Mouse (Mus musculus): ENCODE data around the gene Pxdc1. TPM values are rescaled to one million over a fixed set of nuclear protein-coding genes. Genes with fewer than 3 reads are reported as not detected.

The Pxdc1 gene
- polyA plus RNA-seq, 1 experiment: 26.2 TPM

GRCm38 (mm10) chr13:34652353-34653241, 689 bp downstream of the Pxdc1 start:
- peak; percentile 46 for DNase-seq (ENCODE audit: low read depth, low spot score)
- 1% methylated on average over 105 of the region's 105 CpGs for WGBS

GRCm38 (mm10) chr13:34652016-34652352, 1.3 kb downstream of the Pxdc1 start:
- WGBS: 2% methylated on average over 35 of the region's 35 CpGs

GRCm38 (mm10) chr13:34651474-34651991, 1.8 kb downstream of the Pxdc1 start:
- WGBS: 6% methylated on average over 24 of the region's 24 CpGs
- DNase-seq (ENCODE audit: low read depth, low spot score): no peak

More at GRCm38 (mm10) chr13:34652016-34652352, 1.3 kb downstream of the Pxdc1 start:
- DNase-seq (ENCODE audit: low read depth, low spot score): no peak

GRCm38 (mm10) chr13:34650953-34651352, 2.3 kb downstream of the Pxdc1 start:
- DNase-seq (ENCODE audit: low read depth, low spot score): no peak
- 25% methylated on average over 10 of the region's 10 CpGs for WGBS

GRCm38 (mm10) chr13:34650371-34650770, 2.9 kb downstream of the Pxdc1 start:
- 64% methylated on average over 6 of the region's 6 CpGs for WGBS
- no peak for DNase-seq (ENCODE audit: low read depth, low spot score)

GRCm38 (mm10) chr13:34647751-34648150, 5.5 kb downstream of the Pxdc1 start:
- no peak for DNase-seq (ENCODE audit: low read depth, low spot score)

GRCm38 (mm10) chr13:34647221-34647620, 6.1 kb downstream of the Pxdc1 start:
- WGBS: 76% methylated on average over 8 of the region's 8 CpGs
- DNase-seq (ENCODE audit: low read depth, low spot score): no peak

More at GRCm38 (mm10) chr13:34647751-34648150, 5.5 kb downstream of the Pxdc1 start:
- 55% methylated on average over 4 of the region's 4 CpGs for WGBS

- 46% methylated on average over 7 of the region's 7 CpGs for WGBS
- no peak for DNase-seq (ENCODE audit: low read depth, low spot score)
These were observed 7.0 kb downstream of the Pxdc1 start for GRCm38 (mm10) chr13:34646240-34646750.

- WGBS: 91% methylated on average over 5 of the region's 5 CpGs
- no peak for DNase-seq (ENCODE audit: low read depth, low spot score)
These were observed 7.8 kb downstream of the Pxdc1 start for GRCm38 (mm10) chr13:34645519-34645918.

GRCm38 (mm10) chr13:34644401-34644800, 8.9 kb downstream of the Pxdc1 start:
- DNase-seq (ENCODE audit: low read depth, low spot score): no peak
- 73% methylated on average over 14 of the region's 14 CpGs for WGBS

- no peak for DNase-seq (ENCODE audit: low read depth, low spot score)
- 78% methylated on average over 4 of the region's 4 CpGs for WGBS
These were observed 9.4 kb downstream of the Pxdc1 start for GRCm38 (mm10) chr13:34643926-34644325.

- DNase-seq (ENCODE audit: low read depth, low spot score): peak; percentile 39
- 25% methylated on average over 7 of the region's 7 CpGs for WGBS
These were observed 10.1 kb downstream of the Pxdc1 start for GRCm38 (mm10) chr13:34642941-34643875.

- no peak for DNase-seq (ENCODE audit: low read depth, low spot score)
- WGBS: 56% methylated on average over 2 of the region's 2 CpGs
These were observed 12.2 kb downstream of the Pxdc1 start for GRCm38 (mm10) chr13:34641066-34641465.

- no peak for DNase-seq (ENCODE audit: low read depth, low spot score)
- 28% methylated on average over 5 of the region's 5 CpGs for WGBS
These were observed 17.3 kb downstream of the Pxdc1 start for GRCm38 (mm10) chr13:34635978-34636377.

- WGBS: 95% methylated on average over 8 of the region's 8 CpGs
- no peak for DNase-seq (ENCODE audit: low read depth, low spot score)
These were observed 23.0 kb downstream of the Pxdc1 start for GRCm38 (mm10) chr13:34630319-34630718.

- DNase-seq (ENCODE audit: low read depth, low spot score): no peak
- whole genome bisulfite sequencing: 92% methylated on average over 5 of the region's 5 CpGs
These were observed 23.5 kb downstream of the Pxdc1 start for GRCm38 (mm10) chr13:34629741-34630140.

GRCm38 (mm10) chr13:34627446-34627845, 25.8 kb downstream of the Pxdc1 start:
- 50% methylated on average over 3 of the region's 3 CpGs for WGBS
- DNase-seq (ENCODE audit: low read depth, low spot score): no peak

GRCm38 (mm10) chr13:34624414-34624813, 28.9 kb downstream of the Pxdc1 start:
- DNase-seq (ENCODE audit: low read depth, low spot score): no peak
- WGBS: 87% methylated on average over 2 of the region's 2 CpGs

GRCm38 (mm10) chr13:34612402-34612801, 40.9 kb downstream of the Pxdc1 start:
- WGBS: 61% methylated on average over 2 of the region's 2 CpGs

GRCm38 (mm10) chr13:34609711-34610110, 43.6 kb downstream of the Pxdc1 start:
- 66% methylated on average over 1 of the region's 1 CpGs for WGBS
- no peak for DNase-seq (ENCODE audit: low read depth, low spot score)

More at GRCm38 (mm10) chr13:34612402-34612801, 40.9 kb downstream of the Pxdc1 start:
- no peak for DNase-seq (ENCODE audit: low read depth, low spot score)
